Mouse (Mus musculus) liver, adult 2 months (tissue): Measurements from ENCODE around the gene Trub2. TPM values are rescaled to one million over a fixed set of nuclear protein-coding genes. Genes with fewer than 3 reads are reported as not detected.
A peak's percentile ranks its signal among the peaks of the same experiment; 100 is the strongest.

ENCODE experiments used
- DNase-seq: peaks from one replicate; pipeline ENCODE4 v3.0.0-alpha.2; 2011; ENCODE audit warnings: low read depth, low spot score; ENCODE audit errors: extremely low read depth
- H3K27ac ChIP-seq: fragments of 200-500 bp; replicated peaks from 2 replicates; pipeline ENCODE4 v1.5.1; 2012; ENCODE audit warnings: low read depth, mild to moderate bottlenecking, control low read depth, inconsistent platforms, low read length; ENCODE audit not compliant: insufficient read depth
- H3K27me3 ChIP-seq: fragments of 200-500 bp; 2 replicates; pipeline ENCODE4 v1.6.1; 2012; ENCODE audit warnings: mild to moderate bottlenecking, moderate library complexity, low read length, inconsistent platforms; ENCODE audit not compliant: control insufficient read depth, insufficient read depth
- H3K36me3 ChIP-seq: fragments of 200-500 bp; 2 replicates; pipeline ENCODE4 v1.6.1; 2012; ENCODE audit warnings: low read length, inconsistent platforms; ENCODE audit not compliant: control insufficient read depth, insufficient read depth
- H3K4me1 ChIP-seq: fragments of 200-500 bp; 2 replicates; pipeline ENCODE4 v1.6.1; 2011; ENCODE audit warnings: low read length; ENCODE audit not compliant: control insufficient read depth, insufficient read depth
- H3K4me3 ChIP-seq: fragments of 200-500 bp; 2 replicates; pipeline ENCODE4 v1.5.1; 2011; ENCODE audit warnings: low read depth, mild to moderate bottlenecking, control low read depth, low read length, moderate library complexity; ENCODE audit not compliant: insufficient read depth
- H3K79me2 ChIP-seq: fragments of 200-500 bp; 2 replicates; pipeline ENCODE4 v1.6.1; 2012; ENCODE audit warnings: inconsistent platforms, mild to moderate bottlenecking, low read length, moderate library complexity; ENCODE audit not compliant: control insufficient read depth, insufficient read depth
- H3K9ac ChIP-seq: fragments of 200-500 bp; 2 replicates; pipeline ENCODE4 v1.6.1; 2012; ENCODE audit warnings: low read depth, mild to moderate bottlenecking, control low read depth, inconsistent platforms, low read length
- CTCF ChIP-seq: fragments of 200-500 bp; IDR thresholded peaks from 2 replicates; pipeline ENCODE4 v1.5.1; 2011; ENCODE audit warnings: low read depth, low read length, control low read depth
- POLR2A ChIP-seq: fragments of 200-500 bp; IDR thresholded peaks from 2 replicates; pipeline ENCODE4 v1.6.1; 2011; ENCODE audit warnings: low read length, control low read depth; ENCODE audit not compliant: insufficient read depth; ENCODE audit errors: extremely low read depth
- WGBS: fragments of 180-500 bp; shearing (Covaris S2); methylation state at CpG from one replicate; pipeline ENCODE4 v1.1.7; 2018; 5-methylcytosine and 5-hydroxymethylcytosine counted together
- polyA plus RNA-seq: library from polyadenylated mRNA; depleted of rRNA; stranded (reverse); fragments of >200 nt; gene quantifications from 2 replicates; pipeline ENCODE4 v1.2.3, GENCODE M21; 2012; rRNA removed
- total RNA-seq: library from RNA; depleted of rRNA; stranded (reverse); fragments of >200 nt; gene quantifications from 2 replicates; pipeline ENCODE4 v1.2.3, GENCODE M21; 2014; rRNA removed

Trub2 gene
- total RNA-seq (9.0 and 10.2 TPM in 2 replicates), polyA plus RNA-seq (13.5 and 19.7 TPM in 2 replicates)

GRCm38 (mm10) chr2:29787937-29788681, at the start of gene Trub2:
TSS of gene Trub2 (minus strand) at chr2:29788502.
- Histone ChIP-seq H3K79me2 (no peaks in the 10 kb centered on the region), H3K36me3 (peaks cover 3% of the 10 kb centered on the region; the same call in 1 of the 2 replicates), H3K4me1 (peaks cover 4% of the 10 kb centered on the region), H3K27me3 (no peaks in the 10 kb centered on the region), H3K27ac (peak within 1 kb of the TSS; percentile 51), H3K9ac (peak within 1 kb of the TSS; percentile 68), H3K4me3 (peak within 1 kb of the TSS; percentile 82)
- WGBS = under 1% methylated on average over 45 of the region's 45 CpGs
- peak; percentile 89 for DNase-seq
- TF ChIP-seq CTCF (no peak), POLR2A (no peak)

GRCm38 (mm10) chr2:29835391-29835899, 47.1 kb upstream of the Trub2 start:
- DNase-seq = no peak
- H3K79me2 ChIP-seq = peaks cover 4% of the 10 kb centered on the region; the same call in 1 of the 2 replicates
- 92% methylated on average over 2 of the region's 2 CpGs for WGBS
- H3K4me1 ChIP-seq = no peaks in the 10 kb centered on the region
- 0 out of 2 replicates have a peak, but pooled peaks cover 2% of the 10 kb centered on the region for H3K36me3 ChIP-seq
- no peak overlapping the region for H3K27ac ChIP-seq
- no peak overlapping the region for H3K9ac ChIP-seq
- no peaks in the 10 kb centered on the region for H3K27me3 ChIP-seq
- no peak overlapping the region for H3K4me3 ChIP-seq
- TF ChIP-seq CTCF (no peak), POLR2A (no peak)

GRCm38 (mm10) chr2:29833796-29834195, 45.5 kb upstream of the Trub2 start:
- DNase-seq = no peak
- Histone ChIP-seq H3K4me1 (peaks cover 2% of the 10 kb centered on the region; the same call in 1 of the 2 replicates), H3K4me3 (no peak overlapping the region), H3K9ac (no peak overlapping the region), H3K79me2 (peaks cover 4% of the 10 kb centered on the region; the same call in 1 of the 2 replicates), H3K27ac (no peak overlapping the region), H3K27me3 (no peaks in the 10 kb centered on the region), H3K36me3 (0 out of 2 replicates have a peak, but pooled peaks cover 2% of the 10 kb centered on the region)
- whole genome bisulfite sequencing = 94% methylated on average over 5 of the region's 5 CpGs
- no peak for TF ChIP-seq CTCF
- TF ChIP-seq POLR2A = no peak

GRCm38 (mm10) chr2:29831106-29831505, 42.8 kb upstream of the Trub2 start:
- peaks cover 10% of the 10 kb centered on the region for H3K4me1 ChIP-seq
- H3K4me3 ChIP-seq = no peak overlapping the region
- peaks cover 15% of the 10 kb centered on the region; the same call in 1 of the 2 replicates for H3K79me2 ChIP-seq
- H3K27ac ChIP-seq = no peak overlapping the region
- TF ChIP-seq POLR2A (no peak), CTCF (no peak)
- 0 out of 2 replicates have a peak, but pooled peaks cover 2% of the 10 kb centered on the region for H3K36me3 ChIP-seq
- H3K9ac ChIP-seq = no peak overlapping the region
- 94% methylated on average over 4 of the region's 4 CpGs for WGBS
- H3K27me3 ChIP-seq = no peaks in the 10 kb centered on the region
- DNase-seq = no peak

GRCm38 (mm10) chr2:29827709-29828024, 39.4 kb upstream of the Trub2 start:
- 0 out of 2 replicates have a peak overlapping the region, but pooled peaks have one; percentile 12 for H3K27ac ChIP-seq
- peaks cover 11% of the 10 kb centered on the region for H3K4me1 ChIP-seq
- H3K36me3 ChIP-seq = no peaks in the 10 kb centered on the region
- DNase-seq = no peak
- peaks cover 15% of the 10 kb centered on the region; the same call in 1 of the 2 replicates for H3K79me2 ChIP-seq
- TF ChIP-seq CTCF (no peak), POLR2A (no peak)
- WGBS = 1% methylated on average over 12 of the region's 12 CpGs
- H3K9ac ChIP-seq = peak overlapping the region; percentile 80
- peak overlapping the region; percentile 89 for H3K4me3 ChIP-seq
- H3K27me3 ChIP-seq = no peaks in the 10 kb centered on the region
